Mouse (Mus musculus): ENCODE results near the gene Krt84. TPM values are rescaled to one million over a fixed set of nuclear protein-coding genes. Genes with fewer than 3 reads are reported as not detected.

Gene Krt84
- polyA plus RNA-seq, 1 experiment = not detected

GRCm38 (mm10) chr15:101484939-101485338 is 47.7 kb downstream of the Krt84 start:
- H3K27ac ChIP-seq (ENCODE audit: insufficient read depth, low read depth, low read length) = no peak overlapping the region

GRCm38 (mm10) chr15:101483646-101484045 is 49.0 kb downstream of the Krt84 start:
- TF ChIP-seq POLR2A (IDR thresholded peaks at IDR 0.05; ENCODE audit: insufficient read depth, low read depth, low read length) = no peak
- no peak for TF ChIP-seq CTCF (IDR thresholded peaks at IDR 0.05; ENCODE audit: insufficient read depth, low read depth, low read length)
- no peak overlapping the region for H3K27ac ChIP-seq (ENCODE audit: insufficient read depth, low read depth, low read length)
- no peak overlapping the region for H3K4me3 ChIP-seq (ENCODE audit: insufficient read depth, low read depth, low read length)
- peaks cover 10% of the 10 kb centered on the region for H3K4me1 ChIP-seq (ENCODE audit: control insufficient read depth, insufficient read depth, low read length)
- 91% methylated on average over 1 of the region's 1 CpGs for WGBS

More at GRCm38 (mm10) chr15:101484939-101485338, 47.7 kb downstream of the Krt84 start:
- WGBS = 96% methylated on average over 1 of the region's 1 CpGs
- no peak overlapping the region for H3K4me3 ChIP-seq (ENCODE audit: insufficient read depth, low read depth, low read length)
- H3K4me1 ChIP-seq (ENCODE audit: control insufficient read depth, insufficient read depth, low read length) = no peaks in the 10 kb centered on the region
- TF ChIP-seq CTCF (IDR thresholded peaks at IDR 0.05; ENCODE audit: insufficient read depth, low read depth, low read length) = no peak
- no peak for TF ChIP-seq POLR2A (IDR thresholded peaks at IDR 0.05; ENCODE audit: insufficient read depth, low read depth, low read length)

GRCm38 (mm10) chr15:101482056-101482455 is 50.6 kb downstream of the Krt84 start:
- no peak for TF ChIP-seq CTCF (IDR thresholded peaks at IDR 0.05; ENCODE audit: insufficient read depth, low read depth, low read length)
- Histone ChIP-seq H3K27ac (ENCODE audit: insufficient read depth, low read depth, low read length) (no peak overlapping the region), H3K4me1 (ENCODE audit: control insufficient read depth, insufficient read depth, low read length) (peaks cover 10% of the 10 kb centered on the region), H3K4me3 (ENCODE audit: insufficient read depth, low read depth, low read length) (no peak overlapping the region)
- 53% methylated on average over 4 of the region's 4 CpGs for WGBS

DNA sequence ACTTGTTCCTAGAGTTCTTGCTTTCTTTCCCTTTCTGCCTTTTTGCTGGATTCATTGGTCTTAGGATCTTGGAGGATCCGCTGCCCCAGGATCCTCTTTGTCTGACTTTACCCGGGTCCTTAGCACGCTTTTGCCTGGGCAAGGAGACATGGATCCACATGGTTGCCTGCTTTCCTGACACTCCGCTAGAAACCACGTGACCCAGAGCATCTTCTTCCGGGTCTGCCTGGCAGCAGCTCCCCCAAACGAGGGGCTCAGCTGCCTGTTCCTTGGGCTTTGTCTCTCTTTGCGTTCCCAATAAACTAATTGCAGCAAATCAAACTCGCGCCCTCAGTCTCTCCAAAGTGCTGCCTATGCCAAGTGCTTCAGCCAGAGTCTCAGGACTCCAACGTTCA is 53.0 kb downstream of the Krt84 start:
- H3K27ac ChIP-seq (ENCODE audit: insufficient read depth, low read depth, low read length) = no peak overlapping the region
- H3K4me1 ChIP-seq (ENCODE audit: control insufficient read depth, insufficient read depth, low read length) = peaks cover 10% of the 10 kb centered on the region
- peak overlapping the region; percentile 15; the same call in 1 of the 2 replicates for H3K4me3 ChIP-seq (ENCODE audit: insufficient read depth, low read depth, low read length)
- whole genome bisulfite sequencing = 23% methylated on average over 11 of the region's 11 CpGs
- TF ChIP-seq CTCF (IDR thresholded peaks at IDR 0.05; ENCODE audit: insufficient read depth, low read depth, low read length) = no peak
- no peak for TF ChIP-seq POLR2A (IDR thresholded peaks at IDR 0.05; ENCODE audit: insufficient read depth, low read depth, low read length)

DNA sequence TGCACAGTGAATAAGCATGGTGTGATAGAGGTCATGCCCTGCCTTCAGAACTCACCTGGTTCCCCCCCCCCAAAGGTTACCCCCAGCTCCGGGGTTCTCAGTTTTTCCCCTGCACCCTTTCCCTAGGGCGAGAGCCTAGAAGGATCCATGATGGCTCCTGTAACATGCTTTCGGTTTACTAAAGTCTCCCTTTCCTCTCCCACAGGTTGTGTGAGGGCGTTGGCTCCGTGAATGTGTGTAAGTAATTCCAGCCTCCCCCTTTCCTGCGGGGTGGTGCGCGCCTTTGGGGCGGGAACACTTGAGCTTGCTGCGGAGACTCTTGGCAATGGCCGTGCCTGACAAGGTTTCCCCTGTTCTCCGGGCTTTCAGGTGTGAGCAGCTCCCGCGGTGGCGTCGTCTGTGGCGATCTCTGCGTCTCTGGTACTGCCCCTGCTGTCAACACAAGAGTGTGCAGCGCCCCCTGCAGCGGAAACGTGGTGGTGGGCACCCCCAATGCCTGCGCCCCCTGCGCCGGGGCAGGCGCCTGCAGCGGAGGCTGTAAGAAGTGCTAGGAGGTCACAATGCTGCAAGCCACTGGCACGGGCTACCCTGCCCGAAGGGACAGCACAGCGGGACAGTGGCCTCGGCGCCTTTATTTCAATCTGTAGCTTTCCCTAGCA is 53.5 kb downstream of the Krt84 start:
- H3K4me3 ChIP-seq (ENCODE audit: insufficient read depth, low read depth, low read length) = peak overlapping the region; percentile 15
- no peak overlapping the region for H3K27ac ChIP-seq (ENCODE audit: insufficient read depth, low read depth, low read length)
- 6% methylated on average over 31 of the region's 31 CpGs for WGBS
- TF ChIP-seq CTCF (IDR thresholded peaks at IDR 0.05; ENCODE audit: insufficient read depth, low read depth, low read length) (peak; percentile 57; the same call in 1 of the 2 replicates), POLR2A (IDR thresholded peaks at IDR 0.05; ENCODE audit: insufficient read depth, low read depth, low read length) (no peak)
- peaks cover 10% of the 10 kb centered on the region for H3K4me1 ChIP-seq (ENCODE audit: control insufficient read depth, insufficient read depth, low read length)

Other genes with a start within 250 kb of the Krt84 start
- not detected in 2 replicates for gene Atg101, start 248.5 kb downstream of the Krt84 start, polyA plus RNA-seq (2012; ENCODE audit: insufficient read depth, insufficient read length, low replicate concordance, missing spikeins)
- not detected in 2 replicates for gene 6030408B16Rik, start 239.6 kb downstream of the Krt84 start, polyA plus RNA-seq (2012; ENCODE audit: insufficient read depth, insufficient read length, low replicate concordance, missing spikeins)
- gene Krt80, start 162.7 kb downstream of the Krt84 start, polyA plus RNA-seq (2012; ENCODE audit: insufficient read depth, insufficient read length, low replicate concordance, missing spikeins) = not detected in 2 replicates
- gene Krt7, start 121.8 kb downstream of the Krt84 start, polyA plus RNA-seq (2012; ENCODE audit: insufficient read depth, insufficient read length, low replicate concordance, missing spikeins) = not detected in 2 replicates
- not detected in 2 replicates for gene Krt87, start 94.0 kb downstream of the Krt84 start, polyA plus RNA-seq (2012; ENCODE audit: insufficient read depth, insufficient read length, low replicate concordance, missing spikeins)
- gene Krt88, start 85.1 kb downstream of the Krt84 start, polyA plus RNA-seq (2012; ENCODE audit: insufficient read depth, insufficient read length, low replicate concordance, missing spikeins) = not detected in 2 replicates
- gene Krt81, start 69.1 kb downstream of the Krt84 start, polyA plus RNA-seq (2012; ENCODE audit: insufficient read depth, insufficient read length, low replicate concordance, missing spikeins) = not detected in 2 replicates
- gene Krt86, start 59.3 kb downstream of the Krt84 start, polyA plus RNA-seq (2012; ENCODE audit: insufficient read depth, insufficient read length, low replicate concordance, missing spikeins) = not detected in 2 replicates
- gene Krt83, start 41.3 kb downstream of the Krt84 start, polyA plus RNA-seq (2012; ENCODE audit: insufficient read depth, insufficient read length, low replicate concordance, missing spikeins) = not detected in 2 replicates
- gene Gm49425, start 15.6 kb downstream of the Krt84 start, polyA plus RNA-seq (2012; ENCODE audit: insufficient read depth, insufficient read length, low replicate concordance, missing spikeins) = not detected in 2 replicates
- not detected in 2 replicates for gene Krt82, start 17.8 kb upstream of the Krt84 start, polyA plus RNA-seq (2012; ENCODE audit: insufficient read depth, insufficient read length, low replicate concordance, missing spikeins)
- not detected in 2 replicates for gene Krt90, start 30.1 kb upstream of the Krt84 start, polyA plus RNA-seq (2012; ENCODE audit: insufficient read depth, insufficient read length, low replicate concordance, missing spikeins)
- not detected in 2 replicates for gene Krt75, start 41.1 kb upstream of the Krt84 start, polyA plus RNA-seq (2012; ENCODE audit: insufficient read depth, insufficient read length, low replicate concordance, missing spikeins)
- gene Gm5414, start 95.4 kb upstream of the Krt84 start, polyA plus RNA-seq (2012; ENCODE audit: insufficient read depth, insufficient read length, low replicate concordance, missing spikeins) = not detected in 2 replicates
- not detected in 2 replicates for gene Gm5478, start 114.6 kb upstream of the Krt84 start, polyA plus RNA-seq (2012; ENCODE audit: insufficient read depth, insufficient read length, low replicate concordance, missing spikeins)
- gene Krt6b, start 147.5 kb upstream of the Krt84 start, polyA plus RNA-seq (2012; ENCODE audit: insufficient read depth, insufficient read length, low replicate concordance, missing spikeins) = not detected in 2 replicates
- gene Krt6a, start 161.5 kb upstream of the Krt84 start, polyA plus RNA-seq (2012; ENCODE audit: insufficient read depth, insufficient read length, low replicate concordance, missing spikeins) = not detected in 2 replicates
- not detected in 2 replicates for gene Krt5, start 180.1 kb upstream of the Krt84 start, polyA plus RNA-seq (2012; ENCODE audit: insufficient read depth, insufficient read length, low replicate concordance, missing spikeins)
- not detected in 2 replicates for gene Krt71, start 210.3 kb upstream of the Krt84 start, polyA plus RNA-seq (2012; ENCODE audit: insufficient read depth, insufficient read length, low replicate concordance, missing spikeins)